Mouse (Mus musculus) MEL (cell line): Measurements from ENCODE around the gene Lpcat2b.

Source experiments
- CHD1 ChIP-seq: IDR thresholded peaks from 2 replicates; pipeline ENCODE4 v1.6.1; 2012; ENCODE audit warnings: low read depth, mild to moderate bottlenecking, inconsistent platforms, low read length, improper control_type of control experiment
- CHD2 ChIP-seq: IDR thresholded peaks from 2 replicates; pipeline ENCODE4 v1.6.1; 2011; ENCODE audit warnings: low read length, improper control_type of control experiment
- CTCF ChIP-seq, 3 experiments: IDR thresholded peaks in 2 of 3; conservative IDR thresholded peaks in 1 of 3; 2 replicates each; pipeline ENCODE4 v1.5.1; 2011 to 2012; ENCODE audit warnings: low read length in 3 of 3, low read depth in 2 of 3, mild to moderate bottlenecking in 2 of 3, improper control_type of control experiment in 1 of 3, inconsistent platforms in 1 of 3, mixed read lengths in 1 of 3, moderate library complexity in 1 of 3; ENCODE audit not compliant: control insufficient read depth in 1 of 3, insufficient read depth in 1 of 3, poor library complexity in 1 of 3, severe bottlenecking in 1 of 3
- E2F4 ChIP-seq: IDR thresholded peaks from 2 replicates; pipeline ENCODE4 v1.6.1; 2011; ENCODE audit warnings: low read depth, low read length, improper control_type of control experiment, borderline replicate concordance
- MXI1 ChIP-seq: IDR thresholded peaks from 2 replicates; pipeline ENCODE4 v1.6.1; 2011; ENCODE audit warnings: mild to moderate bottlenecking, low read depth, low read length, improper control_type of control experiment
- RAD21 ChIP-seq: IDR thresholded peaks from 2 replicates; pipeline ENCODE4 v1.6.1; 2011; ENCODE audit warnings: mild to moderate bottlenecking, low read depth, low read length, improper control_type of control experiment
- RCOR1 ChIP-seq: IDR thresholded peaks from 2 replicates; pipeline ENCODE4 v1.6.1; 2012; ENCODE audit warnings: low read depth, mild to moderate bottlenecking, inconsistent platforms, low read length, improper control_type of control experiment
- TBP ChIP-seq: IDR thresholded peaks from 2 replicates; pipeline ENCODE4 v1.8.0; 2011; ENCODE audit warnings: low read depth, low read length, improper control_type of control experiment
- ZKSCAN1 ChIP-seq: IDR thresholded peaks from 2 replicates; pipeline ENCODE4 v1.6.1; 2012; ENCODE audit warnings: low read depth, mild to moderate bottlenecking, inconsistent platforms, low read length, improper control_type of control experiment, moderate library complexity

DNA sequence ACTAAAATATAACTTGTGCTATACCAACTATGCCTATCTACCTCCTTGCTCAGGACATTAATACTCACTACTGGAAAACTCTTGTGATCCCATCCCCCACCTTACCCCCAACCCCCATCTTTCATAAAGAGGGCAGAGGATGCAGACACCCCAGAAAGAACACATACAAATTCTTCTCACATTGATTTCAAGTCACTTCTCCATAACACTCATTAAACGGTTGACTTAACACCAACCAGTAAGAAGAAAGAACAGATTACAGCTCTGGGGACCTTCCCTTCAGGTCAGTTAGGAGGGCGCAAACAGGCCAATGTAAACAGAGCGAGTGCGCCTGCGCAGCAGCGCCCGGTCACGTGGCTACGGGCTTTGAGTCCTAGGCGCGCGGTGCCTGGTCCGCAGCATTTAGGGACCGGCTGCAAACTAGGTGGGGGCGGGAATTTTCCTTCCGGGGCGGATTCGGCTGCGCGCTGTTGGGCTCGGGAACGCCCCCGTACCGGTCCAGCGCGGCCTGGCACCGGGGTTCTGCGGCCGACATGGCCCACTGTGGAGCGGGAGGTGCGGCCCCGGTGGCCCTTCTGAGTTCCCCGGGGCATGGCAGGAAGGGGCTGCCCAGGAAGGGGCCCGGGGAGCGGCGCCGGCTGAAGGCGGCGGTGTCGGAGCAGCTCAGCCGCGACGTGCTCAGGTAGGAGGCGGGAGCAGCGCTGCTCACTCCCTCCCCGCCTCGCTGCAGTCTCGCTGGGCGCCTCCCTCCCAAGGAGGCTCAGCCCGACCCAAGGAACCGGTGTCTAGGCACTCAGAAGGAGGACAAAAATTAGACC, 6.3 kb downstream of the Lpcat2b start, which contains the start of gene Btbd8:
- no peak for TF ChIP-seq RCOR1
- no peak for TF ChIP-seq ZKSCAN1
- peak; percentile 92 for TF ChIP-seq E2F4
- 0 out of 6 replicates have a peak, but pooled peaks of 1 of the 3 experiments have one; percentile 8 for TF ChIP-seq CTCF (IDR thresholded peaks at IDR 0.05 in 2 of 3, conservative IDR thresholded peaks at IDR 0.05 in 1 of 3; ENCODE audit: control insufficient read depth in 1 of 3, insufficient read depth in 1 of 3, low read depth in 2 of 3, low read length in 3 of 3, poor library complexity in 1 of 3, severe bottlenecking in 1 of 3)
- TF ChIP-seq MXI1: peak; percentile 93
- TF ChIP-seq RAD21: no peak
- TF ChIP-seq TBP: 0 out of 2 replicates have a peak, but pooled peaks have one; percentile 47
- TF ChIP-seq CHD1: 0 out of 2 replicates have a peak, but pooled peaks have one; percentile 86
- peak; percentile 74 for TF ChIP-seq CHD2
